Mouse (Mus musculus) testis, adult 2 months (tissue): ENCODE data around the gene Tln2.

Source experiments
- CTCF ChIP-seq: fragments of 200-500 bp; IDR thresholded peaks from 2 replicates; pipeline ENCODE4 v1.5.1; 2012; ENCODE audit warnings: low read depth, mild to moderate bottlenecking, inconsistent platforms, low read length, moderate library complexity; ENCODE audit not compliant: control insufficient read depth, insufficient read depth, insufficient replicate concordance
- POLR2A ChIP-seq: fragments of 200-500 bp; IDR thresholded peaks from 2 replicates; pipeline ENCODE4 v1.6.1; 2012; ENCODE audit warnings: low read depth, mild to moderate bottlenecking, inconsistent platforms, low read length, moderate library complexity; ENCODE audit not compliant: control insufficient read depth

- TF ChIP-seq CTCF (peak; percentile 49; the same call in 1 of the 2 replicates), POLR2A (no peak)
Observed at GRCm38 (mm10) chr9:67220388-67220787, 339.1 kb downstream of the Tln2 start.
